ENCODE assay signal across 26 mouse cellular contexts in the genomic region with DNA sequence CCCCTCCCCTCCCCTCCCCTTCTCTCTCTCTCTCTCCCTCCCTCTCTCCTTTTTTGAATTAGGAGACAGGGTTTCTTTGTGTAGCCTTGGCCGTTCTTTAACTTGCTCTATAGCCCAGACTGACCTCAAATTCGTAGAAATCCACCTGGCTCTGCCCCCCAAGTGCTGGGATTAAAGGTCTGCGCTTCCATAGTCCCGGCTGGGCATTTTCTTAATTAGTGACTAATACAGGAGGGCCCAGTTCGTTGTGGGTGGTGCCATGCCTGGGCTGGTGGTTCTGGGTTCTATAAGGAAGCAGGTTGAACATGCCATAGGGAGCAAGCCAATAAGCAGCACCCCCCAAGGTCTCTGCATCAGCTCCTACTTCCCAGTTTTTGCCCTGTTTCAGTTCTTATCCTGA. TPM values are rescaled to one million over a fixed set of nuclear protein-coding genes. Genes with fewer than 3 reads are reported as not detected.
DNase-seq lines count a peak whose midpoint lies in the region; ATAC-seq lines count a peak whose summit lies in the region.
"Had no signal": no experiment of that assay in that cellular context is flagged by ENCODE, and none has a peak within 500 bp of the region (broad histone marks: within the 10 kb centered on the region; RNA-seq: fewer than 3 reads in every experiment).

No protein-coding gene starts in this region.

- H3K4me1 ChIP-seq in hindbrain, embryonic 10.5 days (replicated peaks) = peaks cover 51% of the 10 kb centered on the region
- peaks cover 30% of the 10 kb centered on the region for H3K4me1 ChIP-seq in hindbrain, embryonic 12.5 days
- H3K4me1 ChIP-seq in liver, embryonic 13.5 days (replicated peaks) = peaks cover 82% of the 10 kb centered on the region
- peaks cover 34% of the 10 kb centered on the region for H3K4me1 ChIP-seq in liver, embryonic 11.5 days (replicated peaks; ENCODE audit: control insufficient read depth, insufficient read depth, low read length)
- peaks cover 39% of the 10 kb centered on the region for H3K4me1 ChIP-seq in embryonic facial prominence, embryonic 10.5 days

- no peak overlapping the region for H3K4me3 ChIP-seq in hindbrain, embryonic 10.5 days
- H3K4me3 ChIP-seq in hindbrain, embryonic 12.5 days = no peak overlapping the region
- no peak overlapping the region for H3K4me3 ChIP-seq in liver, embryonic 13.5 days (replicated peaks)
- H3K4me3 ChIP-seq in liver, embryonic 11.5 days (ENCODE audit: low read depth, low read length) = no peak overlapping the region
- H3K4me3 ChIP-seq in embryonic facial prominence, embryonic 10.5 days = no peak overlapping the region
- H3K4me3 ChIP-seq: embryonic facial prominence, embryonic 13.5 days; forebrain, embryonic 13.5 days; heart, embryonic 10.5 days; midbrain, embryonic 15.5 days had no signal

- DNase-seq in hindbrain, embryonic 10.5 days (ENCODE audit: low spot score) = no peak
- DNase-seq in liver, embryonic 13.5 days = no peak
- no peak for DNase-seq in liver, embryonic 11.5 days (ENCODE audit: low spot score)
- DNase-seq in embryonic facial prominence, embryonic 10.5 days (ENCODE audit: low spot score) = no peak
- DNase-seq in kidney, postnatal 36 days = peak; percentile 58 to 59
- no peak for DNase-seq in Muller cell, postnatal 12 days (ENCODE audit: inconsistent ontology term)
- DNase-seq: adrenal gland, postnatal 25 days; cerebellum, adult 11-12 months; cerebellum, adult 9-11 months; embryo, embryonic 11 days; gastrocnemius, postnatal 14 days; heart, postnatal 36 days; lung, adult 18-20 months; right cerebral cortex, adult 18-20 months; thymus, adult 18-20 months; thymus, postnatal 36 days had no signal

- no peaks in the 10 kb centered on the region for H3K36me3 ChIP-seq in hindbrain, embryonic 10.5 days
- no peaks in the 10 kb centered on the region for H3K36me3 ChIP-seq in hindbrain, embryonic 12.5 days
- H3K36me3 ChIP-seq in liver, embryonic 13.5 days = no peaks in the 10 kb centered on the region
- H3K36me3 ChIP-seq in liver, embryonic 11.5 days (ENCODE audit: control insufficient read depth, insufficient read depth, low read length) = no peaks in the 10 kb centered on the region
- H3K36me3 ChIP-seq in embryonic facial prominence, embryonic 10.5 days (replicated peaks) = no peaks in the 10 kb centered on the region
- H3K36me3 ChIP-seq: embryonic facial prominence, embryonic 13.5 days; heart, embryonic 10.5 days; midbrain, embryonic 15.5 days had no signal

- no peak overlapping the region for H3K4me2 ChIP-seq in hindbrain, embryonic 12.5 days (replicated peaks)
- no peak overlapping the region for H3K4me2 ChIP-seq in liver, embryonic 13.5 days
- H3K4me2 ChIP-seq in liver, embryonic 11.5 days = no peak overlapping the region
- H3K4me2 ChIP-seq: embryonic facial prominence, embryonic 13.5 days; forebrain, embryonic 13.5 days; hindbrain, embryonic 14.5 days; midbrain, embryonic 15.5 days had no signal

- no peak for ATAC-seq in hindbrain, embryonic 12.5 days (ENCODE audit: low FRiP score)
- ATAC-seq in liver, embryonic 13.5 days (ENCODE audit: low read depth) = no peak
- no peak for ATAC-seq in liver, embryonic 11.5 days (replicated peaks; ENCODE audit: low FRiP score)
- ATAC-seq: forebrain, embryonic 13.5 days; intestine, postnatal 0 days; lung, postnatal 0 days; midbrain, embryonic 15.5 days had no signal

- H3K27me3 ChIP-seq in hindbrain, embryonic 10.5 days (ENCODE audit: insufficient read depth, poor library complexity, severe bottlenecking) = 0 out of 2 replicates have a peak, but pooled peaks cover 4% of the 10 kb centered on the region
- H3K27me3 ChIP-seq in hindbrain, embryonic 12.5 days = no peaks in the 10 kb centered on the region
- H3K27me3 ChIP-seq in liver, embryonic 13.5 days = peaks cover 6% of the 10 kb centered on the region; the same call in 1 of the 2 replicates
- H3K27me3 ChIP-seq in liver, embryonic 11.5 days (replicated peaks; ENCODE audit: control insufficient read depth, insufficient read depth, low read length) = no peaks in the 10 kb centered on the region
- peaks cover 14% of the 10 kb centered on the region; the same call in 1 of the 2 replicates for H3K27me3 ChIP-seq in embryonic facial prominence, embryonic 10.5 days (replicated peaks; ENCODE audit: low read depth, poor library complexity, severe bottlenecking)
- H3K27me3 ChIP-seq: embryonic facial prominence, embryonic 13.5 days; forebrain, embryonic 13.5 days; midbrain, embryonic 15.5 days had no signal

- peak overlapping the region; percentile 53 for H3K27ac ChIP-seq in hindbrain, embryonic 10.5 days
- H3K27ac ChIP-seq in hindbrain, embryonic 12.5 days = no peak overlapping the region
- H3K27ac ChIP-seq in liver, embryonic 13.5 days = peak overlapping the region; percentile 43
- no peak overlapping the region for H3K27ac ChIP-seq in liver, embryonic 11.5 days (ENCODE audit: low read depth, low read length)
- peak overlapping the region; percentile 44; the same call in 1 of the 2 replicates for H3K27ac ChIP-seq in embryonic facial prominence, embryonic 10.5 days (replicated peaks)
- H3K27ac ChIP-seq: embryonic facial prominence, embryonic 13.5 days; forebrain, embryonic 13.5 days; heart, embryonic 10.5 days; hindbrain, embryonic 14.5 days; macrophage; midbrain, embryonic 15.5 days; stomach, postnatal 0 days had no signal

- WGBS in hindbrain, embryonic 10.5 days = 58% methylated on average over 5 of the region's 5 CpGs
- 53% methylated on average over 5 of the region's 5 CpGs for WGBS in hindbrain, embryonic 12.5 days
- 65% methylated on average over 5 of the region's 5 CpGs for WGBS in liver, embryonic 13.5 days (ENCODE audit: insufficient replicate concordance)
- WGBS in liver, embryonic 11.5 days = 70% methylated on average over 5 of the region's 5 CpGs
- WGBS in embryonic facial prominence, embryonic 10.5 days = 55% methylated on average over 5 of the region's 5 CpGs

- H3K9me3 ChIP-seq in hindbrain, embryonic 10.5 days = no peaks in the 10 kb centered on the region
- no peaks in the 10 kb centered on the region for H3K9me3 ChIP-seq in hindbrain, embryonic 12.5 days (replicated peaks)
- H3K9me3 ChIP-seq in liver, embryonic 13.5 days (replicated peaks) = no peaks in the 10 kb centered on the region
- no peaks in the 10 kb centered on the region for H3K9me3 ChIP-seq in liver, embryonic 11.5 days (ENCODE audit: control insufficient read depth, low read length)
- no peaks in the 10 kb centered on the region for H3K9me3 ChIP-seq in embryonic facial prominence, embryonic 10.5 days
- H3K9me3 ChIP-seq: embryonic facial prominence, embryonic 13.5 days; forebrain, embryonic 13.5 days; heart, embryonic 10.5 days; midbrain, embryonic 15.5 days had no signal

- H3K9ac ChIP-seq in hindbrain, embryonic 12.5 days = no peak overlapping the region
- 0 out of 2 replicates have a peak overlapping the region, but pooled peaks have one; percentile 26 for H3K9ac ChIP-seq in liver, embryonic 13.5 days
- no peak overlapping the region for H3K9ac ChIP-seq in liver, embryonic 11.5 days (ENCODE audit: low read depth, low read length)
- H3K9ac ChIP-seq: embryonic facial prominence, embryonic 13.5 days; forebrain, embryonic 13.5 days; hindbrain, embryonic 14.5 days; midbrain, embryonic 15.5 days had no signal

RNA-seq across cellular contexts. Expression of gene Sema4b, which starts 2.7 kb away (rescaled TPM):
- 14.0 and 17.5 TPM in 2 replicates for polyA plus RNA-seq in hindbrain, embryonic 10.5 days (2016; fragmentation: Nextera tagmentation; extraction: Ambion mirVana)
- polyA plus RNA-seq in hindbrain, embryonic 12.5 days (2016; fragmentation: Nextera tagmentation; extraction: Ambion mirVana) = 20.9 and 21.1 TPM in 2 replicates
- polyA plus RNA-seq in liver, embryonic 13.5 days (2015; fragmentation: Nextera tagmentation; extraction: Ambion mirVana) = 13.1 and 14.1 TPM in 2 replicates
- 11.7 and 12.9 TPM in 2 replicates for polyA plus RNA-seq in liver, embryonic 11.5 days (2014; fragmentation: Nextera tagmentation; extraction: Ambion mirVana)
- polyA plus RNA-seq in embryonic facial prominence, embryonic 10.5 days (2016; fragmentation: Nextera tagmentation; extraction: Ambion mirVana) = 11.4 and 11.9 TPM in 2 replicates

RNA-seq across cellular contexts. Expression of gene Cib1, which starts 48.6 kb away (rescaled TPM):
- 74.8 and 79.6 TPM in 2 replicates for polyA plus RNA-seq in hindbrain, embryonic 10.5 days (2016; fragmentation: Nextera tagmentation; extraction: Ambion mirVana)
- 37.5 and 40.5 TPM in 2 replicates for polyA plus RNA-seq in hindbrain, embryonic 12.5 days (2016; fragmentation: Nextera tagmentation; extraction: Ambion mirVana)
- polyA plus RNA-seq in liver, embryonic 13.5 days (2015; fragmentation: Nextera tagmentation; extraction: Ambion mirVana) = 91.0 and 102 TPM in 2 replicates
- polyA plus RNA-seq in liver, embryonic 11.5 days (2014; fragmentation: Nextera tagmentation; extraction: Ambion mirVana) = 113 and 114 TPM in 2 replicates
- polyA plus RNA-seq in embryonic facial prominence, embryonic 10.5 days (2016; fragmentation: Nextera tagmentation; extraction: Ambion mirVana) = 67.4 and 70.8 TPM in 2 replicates

RNA-seq across cellular contexts. Expression of gene Gdpgp1, which starts 48.7 kb away (rescaled TPM):
- 6.2 and 6.5 TPM in 2 replicates for polyA plus RNA-seq in hindbrain, embryonic 10.5 days (2016; fragmentation: Nextera tagmentation; extraction: Ambion mirVana)
- polyA plus RNA-seq in hindbrain, embryonic 12.5 days (2016; fragmentation: Nextera tagmentation; extraction: Ambion mirVana) = 4.6 and 4.9 TPM in 2 replicates
- polyA plus RNA-seq in liver, embryonic 13.5 days (2015; fragmentation: Nextera tagmentation; extraction: Ambion mirVana) = 2.4 and 3.0 TPM in 2 replicates
- polyA plus RNA-seq in liver, embryonic 11.5 days (2014; fragmentation: Nextera tagmentation; extraction: Ambion mirVana) = 6.5 and 7.4 TPM in 2 replicates
- polyA plus RNA-seq in embryonic facial prominence, embryonic 10.5 days (2016; fragmentation: Nextera tagmentation; extraction: Ambion mirVana) = 6.6 and 6.7 TPM in 2 replicates

Comparison
In these comparisons a context has a peak if more than half of its experiments do, and no peak if none do; other contexts are left out.
1. H3K27ac ChIP-seq: peak in hindbrain, embryonic 10.5 days (single experiment), liver, embryonic 13.5 days (single experiment) and embryonic facial prominence, embryonic 10.5 days (single experiment); none in hindbrain, embryonic 12.5 days (single experiment) and liver, embryonic 11.5 days (single experiment).
2. DNase-seq: peak in kidney, postnatal 36 days (2 of 2); none in hindbrain, embryonic 10.5 days (single experiment), liver, embryonic 13.5 days (single experiment), liver, embryonic 11.5 days (single experiment), embryonic facial prominence, embryonic 10.5 days (single experiment) and Muller cell, postnatal 12 days (single experiment).